Mouse (Mus musculus): ENCODE measurements around the gene Prkag2.

Prkag2 gene

GRCm38 (mm10) chr5:24995576-24996100 is 104.8 kb downstream of the Prkag2 start:
- WGBS, result 18% methylated on average over 13 of the region's 13 CpGs

- WGBS, result 69% methylated on average over 3 of the region's 3 CpGs
Measured at GRCm38 (mm10) chr5:24993190-24993589, 107.3 kb downstream of the Prkag2 start.

GRCm38 (mm10) chr5:24991575-24991974 is 108.9 kb downstream of the Prkag2 start:
- 82% methylated on average over 1 of the region's 1 CpGs for WGBS

- WGBS, result 80% methylated on average over 5 of the region's 5 CpGs
Measured at GRCm38 (mm10) chr5:24990460-24990859, 110.0 kb downstream of the Prkag2 start.

GRCm38 (mm10) chr5:24989683-24990082 is 110.8 kb downstream of the Prkag2 start:
- WGBS, result 24% methylated on average over 3 of the region's 3 CpGs

- 37% methylated on average over 2 of the region's 2 CpGs for WGBS
Measured at GRCm38 (mm10) chr5:24986956-24987355, 113.5 kb downstream of the Prkag2 start.

GRCm38 (mm10) chr5:24986204-24986940 is 114.1 kb downstream of the Prkag2 start:
- WGBS, result 46% methylated on average over 9 of the region's 9 CpGs

GRCm38 (mm10) chr5:24985434-24986176 is 114.8 kb downstream of the Prkag2 start:
- WGBS, result 36% methylated on average over 11 of the region's 11 CpGs

- 69% methylated on average over 1 of the region's 1 CpGs for WGBS
Measured at GRCm38 (mm10) chr5:24984157-24984556, 116.3 kb downstream of the Prkag2 start.

- 12% methylated on average over 3 of the region's 3 CpGs for WGBS
Measured at GRCm38 (mm10) chr5:24983539-24983938, 116.9 kb downstream of the Prkag2 start.

GRCm38 (mm10) chr5:24982258-24982657 is 118.2 kb downstream of the Prkag2 start:
- WGBS, result 83% methylated on average over 3 of the region's 3 CpGs

- WGBS, result 45% methylated on average over 6 of the region's 6 CpGs
Measured at GRCm38 (mm10) chr5:24981765-24982164, 118.7 kb downstream of the Prkag2 start.

GRCm38 (mm10) chr5:24979968-24980345 is 120.5 kb downstream of the Prkag2 start:
- WGBS, result 83% methylated on average over 10 of the region's 10 CpGs

GRCm38 (mm10) chr5:24979312-24979967 is 121.0 kb downstream of the Prkag2 start:
- 83% methylated on average over 4 of the region's 4 CpGs for WGBS

- WGBS, result 74% methylated on average over 3 of the region's 3 CpGs
Measured at GRCm38 (mm10) chr5:24976907-24977306, 123.5 kb downstream of the Prkag2 start.

GRCm38 (mm10) chr5:24976236-24976635 is 124.2 kb downstream of the Prkag2 start:
- 84% methylated on average over 12 of the region's 12 CpGs for WGBS

GRCm38 (mm10) chr5:24975100-24975499 is 125.3 kb downstream of the Prkag2 start:
- WGBS, result 86% methylated on average over 7 of the region's 7 CpGs

- WGBS, result 80% methylated on average over 9 of the region's 9 CpGs
Measured at GRCm38 (mm10) chr5:24973672-24974225, 126.7 kb downstream of the Prkag2 start.

- WGBS, result 63% methylated on average over 13 of the region's 13 CpGs
Measured at GRCm38 (mm10) chr5:24973228-24973627, 127.2 kb downstream of the Prkag2 start.

GRCm38 (mm10) chr5:24970552-24971275 is 129.7 kb downstream of the Prkag2 start:
- WGBS, result 91% methylated on average over 8 of the region's 8 CpGs

- WGBS, result 79% methylated on average over 11 of the region's 11 CpGs
Measured at GRCm38 (mm10) chr5:24969241-24969880, 131.1 kb downstream of the Prkag2 start.

All from cerebral cortex, adult 2 months (tissue).